Mouse (Mus musculus): Measurements from ENCODE around the gene Thra. TPM values are rescaled to one million over a fixed set of nuclear protein-coding genes. Genes with fewer than 3 reads are reported as not detected.

Gene Thra
- polyA plus RNA-seq, 1 experiment = 495 TPM

DNA sequence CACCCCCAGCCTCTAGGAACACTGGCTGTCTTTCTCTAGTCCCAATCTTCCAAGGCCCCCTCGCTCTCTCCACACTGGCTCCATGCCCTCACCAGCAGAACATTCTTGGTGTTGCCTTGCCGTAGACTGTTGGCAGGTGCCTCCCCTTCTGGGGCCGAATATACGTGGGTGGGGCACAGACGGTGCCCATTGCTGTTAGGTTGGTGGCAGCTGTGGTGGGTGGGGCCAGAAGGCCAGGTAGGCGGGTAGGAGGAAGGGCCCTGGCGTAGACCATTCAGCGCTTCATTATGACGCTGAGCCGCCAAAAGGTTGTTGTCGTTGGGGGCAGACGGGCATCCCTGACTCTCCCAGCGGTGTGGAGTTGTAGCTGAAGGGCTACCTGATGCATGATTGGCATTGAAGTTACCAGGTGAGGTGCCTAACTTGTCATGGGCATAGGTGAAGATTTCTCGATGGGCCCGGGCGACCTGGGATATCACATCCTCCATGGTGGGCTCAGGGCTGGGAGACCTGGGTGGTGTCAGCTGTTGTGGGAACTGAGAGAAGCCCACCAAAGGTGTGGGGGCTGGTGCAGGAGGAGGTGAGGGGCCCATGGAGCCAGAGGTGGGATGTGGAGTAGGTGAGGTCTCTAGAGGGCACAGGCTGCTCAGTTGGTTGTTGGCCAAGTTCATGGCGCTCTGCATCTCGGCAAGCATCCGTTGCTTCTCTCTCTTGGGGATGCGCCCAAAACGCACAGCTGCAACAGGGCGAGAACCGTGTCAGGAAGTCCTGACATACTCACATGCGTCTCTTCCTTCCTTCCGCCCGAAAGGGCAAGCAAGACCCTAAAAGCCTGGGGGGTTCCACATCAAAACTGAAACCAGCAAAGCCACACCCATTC lies 29.9 kb downstream of the Thra start:
- peaks cover 63% of the 10 kb centered on the region for H3K4me1 ChIP-seq (ENCODE audit: control insufficient read depth, insufficient read depth, low read length)
- 47% methylated on average over 26 of the region's 26 CpGs for WGBS
- TF ChIP-seq POLR2A (IDR thresholded peaks at IDR 0.05; ENCODE audit: insufficient read depth, low read depth, low read length) (no peak), CTCF (IDR thresholded peaks at IDR 0.05; ENCODE audit: insufficient read depth, low read depth, low read length) (no peak)
- peak overlapping the region; percentile 1; the same call in 1 of the 2 replicates for H3K27ac ChIP-seq (ENCODE audit: insufficient read depth, low read depth, low read length)
- H3K4me3 ChIP-seq (ENCODE audit: insufficient read depth, low read depth, low read length) = no peak overlapping the region

- Histone ChIP-seq H3K27ac (ENCODE audit: insufficient read depth, low read depth, low read length) (no peak overlapping the region), H3K4me3 (ENCODE audit: insufficient read depth, low read depth, low read length) (peak overlapping the region; percentile 6; the same call in 1 of the 2 replicates), H3K4me1 (ENCODE audit: control insufficient read depth, insufficient read depth, low read length) (peaks cover 61% of the 10 kb centered on the region)
- no peak for TF ChIP-seq CTCF (IDR thresholded peaks at IDR 0.05; ENCODE audit: insufficient read depth, low read depth, low read length)
- no peak for TF ChIP-seq POLR2A (IDR thresholded peaks at IDR 0.05; ENCODE audit: insufficient read depth, low read depth, low read length)
- 75% methylated on average over 18 of the region's 18 CpGs for WGBS
Observed at GRCm38 (mm10) chr11:98771131-98771530, 30.7 kb downstream of the Thra start.

- TF ChIP-seq POLR2A (IDR thresholded peaks at IDR 0.05; ENCODE audit: insufficient read depth, low read depth, low read length) = no peak
- no peak for TF ChIP-seq CTCF (IDR thresholded peaks at IDR 0.05; ENCODE audit: insufficient read depth, low read depth, low read length)
- H3K4me1 ChIP-seq (ENCODE audit: control insufficient read depth, insufficient read depth, low read length) = peaks cover 59% of the 10 kb centered on the region
- H3K27ac ChIP-seq (ENCODE audit: insufficient read depth, low read depth, low read length) = peak overlapping the region; percentile 81; the same call in 1 of the 2 replicates
- H3K4me3 ChIP-seq (ENCODE audit: insufficient read depth, low read depth, low read length) = peak overlapping the region; percentile 64
- 50% methylated on average over 11 of the region's 11 CpGs for WGBS
Observed at GRCm38 (mm10) chr11:98771844-98772525, 31.5 kb downstream of the Thra start.

GRCm38 (mm10) chr11:98772667-98773171 lies 32.3 kb downstream of the Thra start:
- Histone ChIP-seq H3K4me1 (ENCODE audit: control insufficient read depth, insufficient read depth, low read length) (peaks cover 57% of the 10 kb centered on the region), H3K4me3 (ENCODE audit: insufficient read depth, low read depth, low read length) (peak overlapping the region; percentile 64), H3K27ac (ENCODE audit: insufficient read depth, low read depth, low read length) (peak overlapping the region; percentile 81)
- 12% methylated on average over 8 of the region's 8 CpGs for WGBS
- TF ChIP-seq CTCF (IDR thresholded peaks at IDR 0.05; ENCODE audit: insufficient read depth, low read depth, low read length) (no peak), POLR2A (IDR thresholded peaks at IDR 0.05; ENCODE audit: insufficient read depth, low read depth, low read length) (no peak)

- Histone ChIP-seq H3K4me3 (ENCODE audit: insufficient read depth, low read depth, low read length) (peak overlapping the region; percentile 60), H3K4me1 (ENCODE audit: control insufficient read depth, insufficient read depth, low read length) (peaks cover 50% of the 10 kb centered on the region), H3K27ac (ENCODE audit: insufficient read depth, low read depth, low read length) (peak overlapping the region; percentile 93)
- TF ChIP-seq CTCF (IDR thresholded peaks at IDR 0.05; ENCODE audit: insufficient read depth, low read depth, low read length) (no peak), POLR2A (IDR thresholded peaks at IDR 0.05; ENCODE audit: insufficient read depth, low read depth, low read length) (no peak; the same call in 1 of the 2 replicates)
- WGBS = 0% methylated on average over 37 of the region's 37 CpGs
Observed at GRCm38 (mm10) chr11:98773635-98774295, 33.3 kb downstream of the Thra start.

- peak within 1 kb of the TSS; percentile 93 for H3K27ac ChIP-seq (ENCODE audit: insufficient read depth, low read depth, low read length)
- H3K4me1 ChIP-seq (ENCODE audit: control insufficient read depth, insufficient read depth, low read length) = peaks cover 40% of the 10 kb centered on the region
- WGBS = under 1% methylated on average over 22 of the region's 22 CpGs
- H3K4me3 ChIP-seq (ENCODE audit: insufficient read depth, low read depth, low read length) = peak within 1 kb of the TSS; percentile 60
- peak; percentile 62; the same call in 1 of the 2 replicates for TF ChIP-seq POLR2A (IDR thresholded peaks at IDR 0.05; ENCODE audit: insufficient read depth, low read depth, low read length)
- TF ChIP-seq CTCF (IDR thresholded peaks at IDR 0.05; ENCODE audit: insufficient read depth, low read depth, low read length) = no peak
Observed at GRCm38 (mm10) chr11:98774582-98775347, 34.3 kb downstream of the Thra start, which contains the start of gene Nr1d1. Gene Nr1d1 (minus strand): TSS chr11:98775333.

- 5% methylated on average over 15 of the region's 15 CpGs for WGBS
- TF ChIP-seq CTCF (IDR thresholded peaks at IDR 0.05; ENCODE audit: insufficient read depth, low read depth, low read length) (no peak), POLR2A (IDR thresholded peaks at IDR 0.05; ENCODE audit: insufficient read depth, low read depth, low read length) (no peak)
- Histone ChIP-seq H3K27ac (ENCODE audit: insufficient read depth, low read depth, low read length) (peak overlapping the region; percentile 38; the same call in 1 of the 2 replicates), H3K4me3 (ENCODE audit: insufficient read depth, low read depth, low read length) (peak overlapping the region; percentile 60), H3K4me1 (ENCODE audit: control insufficient read depth, insufficient read depth, low read length) (peaks cover 35% of the 10 kb centered on the region)
Observed at GRCm38 (mm10) chr11:98775348-98776051, 35.1 kb downstream of the Thra start.

All from olfactory bulb, adult 2 months (tissue).